Mouse (Mus musculus): ENCODE measurements around the gene Shisa2.

DNA sequence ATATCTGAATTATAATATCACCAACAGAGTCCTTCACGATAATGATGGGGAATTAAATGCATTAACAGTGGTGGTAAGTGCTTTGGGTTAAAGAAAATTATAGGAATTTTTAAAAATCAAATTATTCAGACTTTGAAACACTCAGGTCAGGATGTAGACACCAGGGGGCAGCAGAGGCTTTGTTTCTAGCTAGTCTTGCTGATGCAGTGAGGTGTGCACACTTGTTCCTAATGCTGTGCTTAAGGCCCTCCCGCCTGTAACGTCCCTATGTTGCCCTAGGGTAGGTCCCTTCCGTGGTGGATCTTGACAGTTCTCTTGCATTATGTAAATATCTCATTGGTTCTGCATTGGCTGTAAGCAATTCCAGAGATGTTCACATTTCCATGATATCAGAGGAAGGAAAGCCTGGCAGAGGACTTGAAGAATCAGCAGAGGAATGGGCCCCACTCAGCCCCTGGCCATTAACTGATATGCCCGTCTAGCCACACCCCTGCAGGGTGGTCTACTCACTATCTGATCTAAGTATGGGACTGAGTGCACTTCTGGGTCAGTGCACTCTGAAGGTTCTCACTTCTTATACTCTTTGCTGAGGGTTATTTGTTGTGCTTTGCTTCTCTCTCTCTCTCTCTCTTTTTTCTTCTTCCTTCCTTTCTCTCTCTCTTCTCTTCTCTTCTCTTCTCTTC is 19.3 kb upstream of the Shisa2 start:
- TF ChIP-seq POLR2A (IDR thresholded peaks at IDR 0.05; ENCODE audit: extremely low read depth, insufficient read depth, low read length) (no peak), CTCF (IDR thresholded peaks at IDR 0.05; ENCODE audit: extremely low read depth, insufficient read depth, low read length) (peak; percentile 73)
